Mouse (Mus musculus): Measurements from ENCODE around the gene Ythdf2. TPM values are rescaled to one million over a fixed set of nuclear protein-coding genes. Genes with fewer than 3 reads are reported as not detected.

Gene Ythdf2
- polyA plus RNA-seq, 1 experiment from 2014 or later = 73.3 TPM

DNA sequence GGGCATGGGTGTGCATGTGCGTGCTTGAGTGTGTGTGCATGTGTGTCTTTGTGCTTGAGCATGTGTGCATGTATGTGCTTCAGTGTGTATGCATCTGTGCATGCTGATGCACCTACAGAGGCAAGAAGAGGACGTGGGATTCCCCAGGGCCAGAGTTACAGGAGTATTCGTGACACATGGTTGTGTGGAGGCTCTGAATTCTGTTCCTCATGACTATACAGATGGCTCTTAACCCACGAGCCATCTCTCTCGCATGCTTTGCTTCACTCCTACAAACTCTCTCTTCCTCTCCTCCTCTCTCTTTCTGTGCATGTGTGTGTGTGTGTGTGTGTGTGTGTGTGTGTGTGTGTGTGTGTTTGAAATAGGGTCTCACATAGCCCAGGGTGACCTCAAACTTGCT is 42.3 kb downstream of the Ythdf2 start:
- no peaks in the 10 kb centered on the region for H3K36me3 ChIP-seq
- no peak overlapping the region for H3K4me3 ChIP-seq (replicated peaks)
- H3K4me2 ChIP-seq = no peak overlapping the region
- no peak overlapping the region for H3K27ac ChIP-seq
- no peak overlapping the region for H3K9ac ChIP-seq
- no peaks in the 10 kb centered on the region for H3K27me3 ChIP-seq (replicated peaks)
- H3K9me3 ChIP-seq = no peaks in the 10 kb centered on the region
- 86% methylated on average over 5 of the region's 5 CpGs for WGBS
- H3K4me1 ChIP-seq = peaks cover 3% of the 10 kb centered on the region; the same call in 1 of the 2 replicates
- no peak for ATAC-seq (ENCODE audit: insufficient read depth, low FRiP score, low read depth)

DNA sequence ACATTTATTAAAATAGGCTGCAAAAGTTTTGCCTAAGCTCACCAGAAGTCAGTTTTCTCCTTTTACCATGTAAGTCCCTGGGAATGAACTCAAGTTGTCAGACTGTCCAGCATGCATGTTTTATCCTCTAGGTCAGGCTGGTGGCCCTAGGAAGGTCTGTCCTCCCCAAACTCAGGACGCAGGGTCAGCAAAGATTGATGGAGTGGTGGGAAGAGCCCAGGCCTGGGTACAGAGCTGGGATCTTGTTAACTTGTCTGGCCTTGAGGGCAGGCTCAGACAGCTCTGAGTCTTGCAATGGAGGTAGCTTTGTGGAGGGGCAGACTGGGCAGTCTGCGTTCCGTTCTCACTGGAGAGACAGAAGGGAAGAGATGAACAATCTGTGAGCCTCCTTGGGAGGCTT is 42.8 kb downstream of the Ythdf2 start:
- no peaks in the 10 kb centered on the region for H3K27me3 ChIP-seq (replicated peaks)
- H3K4me3 ChIP-seq (replicated peaks) = no peak overlapping the region
- no peaks in the 10 kb centered on the region for H3K9me3 ChIP-seq
- H3K4me2 ChIP-seq = no peak overlapping the region
- no peak overlapping the region for H3K27ac ChIP-seq
- peaks cover 3% of the 10 kb centered on the region; the same call in 1 of the 2 replicates for H3K4me1 ChIP-seq
- no peak for ATAC-seq (ENCODE audit: insufficient read depth, low FRiP score, low read depth)
- no peaks in the 10 kb centered on the region for H3K36me3 ChIP-seq
- no peak overlapping the region for H3K9ac ChIP-seq
- 82% methylated on average over 3 of the region's 3 CpGs for WGBS

DNA sequence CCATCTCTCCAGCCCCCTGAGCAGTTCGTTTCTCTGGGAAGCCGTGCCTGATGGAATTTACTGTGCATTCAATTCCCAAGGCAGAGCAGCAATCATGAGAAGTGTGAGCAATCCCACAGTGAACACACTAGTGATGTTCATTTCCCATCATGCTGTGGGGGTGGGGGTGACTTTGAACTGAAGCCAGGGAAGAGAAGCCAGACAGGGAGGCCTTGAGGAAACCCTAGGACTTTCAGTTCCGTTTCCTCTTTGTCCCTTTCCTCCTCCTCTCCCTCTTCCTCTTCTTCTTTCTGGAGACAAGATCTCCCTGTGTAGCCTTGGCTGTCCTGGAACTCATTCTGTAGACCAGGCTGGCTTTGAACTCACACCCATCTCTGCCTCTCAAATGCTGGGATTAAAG is 44.7 kb downstream of the Ythdf2 start:
- Histone ChIP-seq H3K36me3 (no peaks in the 10 kb centered on the region), H3K4me3 (replicated peaks) (no peak overlapping the region), H3K27me3 (replicated peaks) (no peaks in the 10 kb centered on the region), H3K4me1 (peaks cover 3% of the 10 kb centered on the region; the same call in 1 of the 2 replicates), H3K9me3 (no peaks in the 10 kb centered on the region), H3K9ac (no peak overlapping the region), H3K4me2 (no peak overlapping the region), H3K27ac (no peak overlapping the region)
- WGBS = 88% methylated on average over 3 of the region's 3 CpGs
- no peak for ATAC-seq (ENCODE audit: insufficient read depth, low FRiP score, low read depth)

DNA sequence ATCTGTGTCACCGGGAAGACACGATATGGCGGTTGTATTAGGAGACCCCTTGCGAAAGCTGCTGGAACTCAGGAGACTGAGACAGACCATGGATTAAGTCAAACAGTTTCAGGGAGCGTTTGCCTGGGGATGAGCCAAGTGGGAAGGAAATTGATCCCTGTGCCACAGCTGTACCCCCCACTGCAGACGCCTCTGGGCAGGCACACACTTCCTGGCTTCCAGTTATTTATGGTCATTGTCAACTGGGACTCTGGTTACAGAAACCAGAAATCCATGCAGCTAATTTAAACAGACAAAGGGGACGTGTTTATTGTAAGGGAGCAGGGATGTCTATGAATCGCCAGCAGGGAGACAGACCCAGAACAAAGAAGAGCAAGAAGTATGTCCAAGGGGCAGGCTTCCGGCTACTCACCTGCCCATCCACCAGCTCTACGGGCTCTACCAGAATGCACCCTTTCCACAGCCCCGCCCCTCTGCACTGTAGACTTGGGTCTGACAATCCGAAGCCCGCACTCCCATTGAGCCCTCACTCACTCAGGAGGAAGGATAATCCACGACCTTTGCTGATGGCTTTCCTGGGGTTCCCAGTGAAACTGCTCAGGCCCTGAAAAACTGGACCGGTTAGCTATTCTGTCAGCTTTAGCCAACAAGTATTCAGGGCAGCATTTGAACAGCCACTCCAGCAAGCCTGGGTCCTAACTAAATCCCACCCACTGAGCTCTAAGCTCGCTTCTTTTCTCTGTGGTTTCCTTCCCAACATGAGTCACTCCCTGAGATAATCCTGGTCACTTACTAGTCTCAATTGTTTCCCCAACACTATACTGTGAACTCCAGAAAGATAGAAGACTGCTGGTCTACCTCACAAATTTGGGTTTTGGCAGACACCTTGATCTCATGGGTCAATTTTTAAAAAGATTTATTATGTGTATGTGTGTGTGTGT is 45.5 kb downstream of the Ythdf2 start:
- Histone ChIP-seq H3K9me3 (no peaks in the 10 kb centered on the region), H3K4me1 (peaks cover 3% of the 10 kb centered on the region; the same call in 1 of the 2 replicates), H3K27me3 (replicated peaks) (no peaks in the 10 kb centered on the region), H3K36me3 (no peaks in the 10 kb centered on the region), H3K4me3 (replicated peaks) (no peak overlapping the region), H3K9ac (no peak overlapping the region), H3K4me2 (no peak overlapping the region), H3K27ac (no peak overlapping the region)
- no peak for ATAC-seq (ENCODE audit: insufficient read depth, low FRiP score, low read depth)
- 52% methylated on average over 16 of the region's 16 CpGs for WGBS

DNA sequence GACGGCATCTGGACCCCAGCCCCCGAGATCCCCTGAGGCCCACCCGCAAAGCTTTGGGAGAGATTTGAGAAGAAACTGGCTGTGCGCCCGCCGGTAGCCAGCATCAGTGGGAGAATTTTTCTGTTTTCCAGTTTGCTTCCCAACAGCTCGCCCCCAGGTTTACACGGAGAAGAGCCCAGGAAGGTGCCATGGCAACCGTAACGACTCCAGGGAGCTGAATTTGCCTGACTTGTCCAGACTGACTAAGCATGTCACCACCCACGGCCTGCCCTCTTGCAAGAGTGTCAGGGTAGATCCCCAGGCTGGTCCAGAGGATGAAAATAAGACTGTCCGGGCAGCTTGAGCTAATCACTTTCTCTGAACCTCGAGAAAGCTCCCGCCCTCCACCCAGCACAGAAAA is 46.4 kb downstream of the Ythdf2 start:
- no peak for ATAC-seq (ENCODE audit: insufficient read depth, low FRiP score, low read depth)
- 61% methylated on average over 14 of the region's 14 CpGs for WGBS
- H3K27ac ChIP-seq = no peak overlapping the region

DNA sequence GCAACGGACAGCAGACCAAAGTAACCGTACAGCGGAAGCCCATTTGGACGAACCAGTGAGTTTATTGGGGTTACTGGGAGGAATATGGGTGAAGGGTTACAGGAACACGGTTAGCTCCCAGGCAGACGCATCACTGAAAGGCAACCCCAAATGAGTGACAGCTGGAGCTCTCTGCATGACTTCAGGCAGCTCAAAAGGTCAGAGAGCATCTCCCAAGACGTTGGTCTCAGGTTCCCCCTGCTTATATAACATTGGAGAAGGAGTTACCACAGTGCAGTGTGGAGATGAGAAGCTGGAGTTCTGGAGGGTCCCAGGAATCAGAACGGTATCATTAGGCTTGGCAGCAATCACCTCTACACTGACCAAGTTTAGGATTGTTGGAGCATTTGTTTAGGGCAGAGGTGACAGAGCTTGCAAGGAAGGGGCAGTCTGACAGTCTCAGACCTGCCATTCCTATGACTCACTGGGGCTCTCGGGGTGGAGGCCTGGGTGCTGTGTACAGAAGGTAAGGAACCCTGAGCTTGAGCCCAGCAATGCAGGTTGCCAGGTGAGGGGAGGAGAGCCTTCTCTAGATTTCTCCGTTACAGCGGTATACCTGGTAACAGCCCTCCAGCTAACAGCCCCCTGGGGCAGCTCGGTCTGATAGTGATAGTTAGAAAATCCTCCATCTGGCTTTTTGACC is 55.0 kb downstream of the Ythdf2 start:
- Histone ChIP-seq H3K9me3 (no peaks in the 10 kb centered on the region), H3K27ac (no peak overlapping the region), H3K4me3 (replicated peaks) (no peak overlapping the region), H3K4me1 (no peaks in the 10 kb centered on the region), H3K36me3 (no peaks in the 10 kb centered on the region), H3K9ac (no peak overlapping the region), H3K27me3 (replicated peaks) (no peaks in the 10 kb centered on the region), H3K4me2 (no peak overlapping the region)
- WGBS = 58% methylated on average over 12 of the region's 12 CpGs
- peak; percentile 56; the same call in 1 of the 2 replicates for ATAC-seq (ENCODE audit: insufficient read depth, low FRiP score, low read depth)

More for the DNA sequence above, 46.4 kb downstream of the Ythdf2 start:
- Histone ChIP-seq H3K27me3 (replicated peaks) (no peaks in the 10 kb centered on the region), H3K36me3 (no peaks in the 10 kb centered on the region), H3K9ac (no peak overlapping the region), H3K4me2 (no peak overlapping the region), H3K4me1 (peaks cover 3% of the 10 kb centered on the region; the same call in 1 of the 2 replicates), H3K4me3 (replicated peaks) (no peak overlapping the region), H3K9me3 (no peaks in the 10 kb centered on the region)

DNA sequence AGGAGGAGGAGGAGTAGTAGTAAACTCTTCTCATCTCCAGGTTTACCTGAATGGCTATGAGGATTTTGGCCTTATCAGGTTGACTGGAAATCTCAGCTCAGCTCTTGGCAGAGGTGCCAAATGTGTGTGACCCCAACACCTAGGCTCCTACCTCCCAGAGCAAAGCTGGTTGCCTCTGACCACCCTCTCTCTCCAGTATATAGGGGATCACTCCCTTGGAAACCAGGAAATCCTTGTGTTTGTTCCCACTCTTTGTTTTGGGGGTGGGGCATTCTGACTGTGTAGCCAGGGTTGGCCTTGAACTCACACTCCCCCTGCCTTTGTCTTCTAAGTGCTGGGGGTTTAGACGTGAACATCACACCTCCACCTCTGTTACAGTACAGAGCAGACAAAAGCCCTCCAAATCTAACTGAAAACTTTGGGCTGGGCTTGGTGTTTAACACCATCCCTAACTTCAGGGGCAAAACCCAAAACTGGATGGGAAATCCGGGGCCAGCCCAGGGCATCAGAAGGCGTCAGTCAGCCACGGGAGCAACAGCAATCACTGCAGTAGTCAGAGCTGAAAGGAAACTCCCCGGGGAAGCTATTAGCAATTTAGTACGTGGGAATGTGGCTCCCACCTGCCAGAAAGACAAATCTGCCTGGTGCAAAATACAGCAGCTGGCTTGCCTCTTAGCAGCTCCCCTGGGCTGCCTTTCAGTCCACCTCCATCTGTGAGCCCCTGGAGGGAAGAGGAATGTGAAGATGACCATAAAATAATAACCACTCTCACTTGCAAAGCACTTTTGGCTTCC is 57.0 kb downstream of the Ythdf2 start:
- H3K4me2 ChIP-seq = no peak overlapping the region
- ATAC-seq (ENCODE audit: insufficient read depth, low FRiP score, low read depth) = no peak; the same call in 1 of the 2 replicates
- H3K4me1 ChIP-seq = no peaks in the 10 kb centered on the region
- H3K9ac ChIP-seq = no peak overlapping the region
- no peak overlapping the region for H3K4me3 ChIP-seq (replicated peaks)
- H3K9me3 ChIP-seq = no peaks in the 10 kb centered on the region
- no peaks in the 10 kb centered on the region for H3K27me3 ChIP-seq (replicated peaks)
- 11% methylated on average over 6 of the region's 6 CpGs for WGBS
- no peak overlapping the region for H3K27ac ChIP-seq
- no peaks in the 10 kb centered on the region for H3K36me3 ChIP-seq

DNA sequence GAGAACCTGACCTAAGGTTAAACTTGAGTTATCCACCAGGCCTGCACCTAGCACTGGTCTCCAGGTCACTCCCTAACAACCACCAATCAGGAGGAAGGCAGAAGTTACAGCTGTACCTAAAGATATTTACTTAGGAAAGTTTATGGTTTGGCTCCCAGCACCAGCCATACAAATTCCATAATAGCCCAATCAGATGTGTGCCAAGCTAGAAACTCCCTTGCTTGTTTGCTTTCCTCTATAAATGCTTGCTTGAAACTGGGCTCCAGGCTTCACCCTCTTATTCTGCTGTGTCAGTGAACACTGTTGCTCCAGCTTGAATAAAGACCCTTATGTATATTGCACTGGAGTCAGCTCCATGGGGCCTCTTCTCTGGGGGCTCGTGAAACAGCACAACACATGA is 60.4 kb downstream of the Ythdf2 start:
- no peak overlapping the region for H3K9ac ChIP-seq
- no peaks in the 10 kb centered on the region for H3K27me3 ChIP-seq (replicated peaks)
- no peaks in the 10 kb centered on the region for H3K36me3 ChIP-seq
- no peaks in the 10 kb centered on the region for H3K9me3 ChIP-seq
- H3K4me3 ChIP-seq (replicated peaks) = no peak overlapping the region
- 50% methylated on average over 1 of the region's 1 CpGs for WGBS
- H3K4me2 ChIP-seq = no peak overlapping the region
- no peak overlapping the region for H3K27ac ChIP-seq
- ATAC-seq (ENCODE audit: insufficient read depth, low FRiP score, low read depth) = peak; percentile 35; the same call in 1 of the 2 replicates
- H3K4me1 ChIP-seq = no peaks in the 10 kb centered on the region

DNA sequence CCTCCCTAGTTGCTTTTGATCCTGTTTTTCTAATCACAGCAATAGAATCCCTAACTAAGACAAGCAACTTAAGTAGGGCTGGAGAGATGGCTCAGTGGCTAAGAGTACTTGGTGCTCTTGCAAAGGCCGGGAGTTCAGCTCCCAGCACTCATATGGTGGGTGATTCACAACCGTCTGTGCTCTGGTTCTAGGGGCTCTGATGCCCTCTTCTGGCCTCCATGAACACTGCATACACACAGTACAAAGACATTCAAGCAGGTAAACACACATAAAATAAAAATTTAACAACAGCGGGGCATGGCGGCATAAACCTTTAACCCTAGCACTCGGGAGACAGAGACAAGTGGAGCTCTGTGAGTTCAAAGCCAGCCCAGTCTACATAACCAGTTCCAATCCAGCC is 65.9 kb downstream of the Ythdf2 start:
- peaks cover 32% of the 10 kb centered on the region for H3K27me3 ChIP-seq (replicated peaks)
- no peak overlapping the region for H3K27ac ChIP-seq
- no peaks in the 10 kb centered on the region for H3K36me3 ChIP-seq
- no peak for ATAC-seq (ENCODE audit: insufficient read depth, low FRiP score, low read depth)
- no peak overlapping the region for H3K4me3 ChIP-seq (replicated peaks)
- no peak overlapping the region for H3K4me2 ChIP-seq
- peaks cover 7% of the 10 kb centered on the region; the same call in 1 of the 2 replicates for H3K4me1 ChIP-seq
- no peak overlapping the region for H3K9ac ChIP-seq
- WGBS = 74% methylated on average over 5 of the region's 5 CpGs
- no peaks in the 10 kb centered on the region for H3K9me3 ChIP-seq

DNA sequence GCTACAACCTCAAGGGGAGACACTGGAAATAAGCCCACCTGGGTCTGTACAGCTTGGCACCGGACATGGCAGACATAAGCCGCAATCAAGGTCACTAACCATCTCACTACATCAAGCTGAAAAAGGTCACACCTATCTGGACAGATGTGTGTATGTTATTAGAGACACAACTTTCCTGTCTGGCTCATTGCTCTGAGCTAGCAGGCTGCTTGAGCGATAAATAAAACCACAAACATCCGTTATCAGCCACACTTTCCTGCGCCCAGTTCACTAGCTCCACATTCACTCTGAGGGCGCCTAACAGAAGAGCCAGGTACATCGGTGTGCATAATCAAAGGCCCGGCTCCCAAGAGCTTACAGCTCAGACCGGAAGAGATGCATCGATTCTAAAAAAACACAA is 67.0 kb downstream of the Ythdf2 start:
- peak overlapping the region; percentile 91 for H3K4me2 ChIP-seq
- ATAC-seq (ENCODE audit: insufficient read depth, low FRiP score, low read depth) = no peak
- 26% methylated on average over 10 of the region's 10 CpGs for WGBS

DNA sequence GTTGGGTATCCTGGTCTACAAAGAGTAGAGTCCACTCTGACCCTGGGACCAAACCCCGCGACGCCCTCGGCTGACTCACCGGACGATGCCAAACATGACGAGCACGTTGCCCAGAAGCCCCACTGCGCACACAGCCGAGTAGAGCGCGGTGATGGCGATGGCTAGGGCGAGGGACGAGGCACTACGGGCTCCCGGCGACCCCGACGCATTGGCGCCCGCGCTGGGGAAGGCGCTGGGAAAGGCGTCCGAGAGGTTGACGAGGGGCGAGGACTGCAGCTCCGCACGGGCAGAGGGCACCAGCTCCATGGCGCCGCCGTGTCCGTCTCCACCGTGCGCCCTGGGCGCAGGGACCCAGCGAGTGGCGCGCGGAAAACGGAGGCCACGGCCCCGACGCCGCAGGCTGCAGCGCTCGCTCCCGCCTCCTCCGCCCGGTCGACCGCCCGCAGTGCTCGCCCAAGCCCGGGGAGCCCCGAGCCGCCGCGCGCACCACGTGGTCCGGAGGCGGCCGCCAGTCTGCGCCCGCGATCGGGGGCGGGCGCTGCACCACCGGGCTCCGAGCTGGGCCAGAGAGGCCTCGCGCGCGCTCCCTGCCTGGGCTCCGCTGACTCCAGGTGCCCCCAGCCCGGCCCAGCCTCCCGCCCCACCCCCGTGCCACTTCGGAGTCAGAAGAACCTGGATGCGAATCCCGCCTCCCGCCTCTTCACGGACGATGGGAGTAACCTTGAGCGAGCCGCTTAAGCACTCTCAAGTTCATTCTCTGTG is 67.8 kb downstream of the Ythdf2 start, which contains the start of gene Oprd1:
Gene Oprd1 (minus strand): TSS at position 407 of the 762 bp plus-strand sequence.
- peaks cover 32% of the 10 kb centered on the region for H3K27me3 ChIP-seq (replicated peaks)
- peak within 1 kb of the TSS; percentile 45 for H3K4me3 ChIP-seq (replicated peaks)
- no peak within 1 kb of the TSS for H3K27ac ChIP-seq
- WGBS = under 1% methylated on average over 89 of the region's 89 CpGs
- H3K36me3 ChIP-seq = no peaks in the 10 kb centered on the region
- peak; percentile 53; the same call in 1 of the 2 replicates for ATAC-seq (ENCODE audit: insufficient read depth, low FRiP score, low read depth)
- H3K4me2 ChIP-seq = peak within 1 kb of the TSS; percentile 91
- H3K4me1 ChIP-seq = peaks cover 7% of the 10 kb centered on the region; the same call in 1 of the 2 replicates
- no peaks in the 10 kb centered on the region for H3K9me3 ChIP-seq
- 0 out of 2 replicates have a peak within 1 kb of the TSS, but pooled peaks have one; percentile 4 for H3K9ac ChIP-seq

More for the DNA sequence above, 67.0 kb downstream of the Ythdf2 start:
- Histone ChIP-seq H3K36me3 (no peaks in the 10 kb centered on the region), H3K9ac (no peak overlapping the region), H3K4me1 (peaks cover 7% of the 10 kb centered on the region; the same call in 1 of the 2 replicates), H3K9me3 (no peaks in the 10 kb centered on the region), H3K4me3 (replicated peaks) (no peak overlapping the region), H3K27ac (no peak overlapping the region), H3K27me3 (replicated peaks) (peaks cover 32% of the 10 kb centered on the region)
